Mouse (Mus musculus): ENCODE measurements around the gene Gcfc2. TPM values are rescaled to one million over a fixed set of nuclear protein-coding genes. Genes with fewer than 3 reads are reported as not detected.

Gene Gcfc2
- 5.9 and 7.1 TPM in 2 replicates for polyA plus RNA-seq (2015; fragmentation: Nextera tagmentation; extraction: Ambion mirVana)

DNA sequence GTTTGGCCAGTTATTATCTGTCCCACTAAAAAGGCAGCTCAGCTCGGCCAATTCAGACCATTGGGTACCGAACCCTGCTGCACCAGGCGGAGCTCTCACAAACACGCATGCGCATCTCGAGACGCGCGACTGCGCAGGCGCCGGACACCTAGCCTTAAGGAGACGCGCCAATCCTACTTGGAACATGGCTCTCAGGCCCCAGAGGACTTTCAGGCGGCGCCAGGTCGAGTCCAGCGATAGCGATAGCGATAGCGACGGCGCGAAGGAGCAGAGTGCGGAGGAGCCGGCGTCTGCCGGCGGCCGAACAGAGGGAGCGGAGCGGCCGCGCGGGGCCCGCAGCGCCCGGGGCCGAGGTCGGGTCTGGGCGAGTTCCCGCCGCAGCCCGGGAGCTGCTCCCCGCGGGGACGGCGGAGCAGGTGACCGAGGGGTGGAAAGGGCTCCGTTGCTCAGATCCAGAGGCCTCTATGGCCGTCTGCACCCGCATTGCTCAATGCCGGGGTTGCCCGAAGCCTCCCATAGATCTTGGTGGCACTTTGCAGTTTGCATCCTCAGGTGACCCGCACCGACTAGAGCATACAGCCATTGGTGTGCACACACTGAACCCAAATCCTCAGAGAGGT lies at the start of gene Gcfc2:
Gene Gcfc2, plus strand, starts transcription at position 147 of the 620 bp plus-strand sequence.

DNA sequence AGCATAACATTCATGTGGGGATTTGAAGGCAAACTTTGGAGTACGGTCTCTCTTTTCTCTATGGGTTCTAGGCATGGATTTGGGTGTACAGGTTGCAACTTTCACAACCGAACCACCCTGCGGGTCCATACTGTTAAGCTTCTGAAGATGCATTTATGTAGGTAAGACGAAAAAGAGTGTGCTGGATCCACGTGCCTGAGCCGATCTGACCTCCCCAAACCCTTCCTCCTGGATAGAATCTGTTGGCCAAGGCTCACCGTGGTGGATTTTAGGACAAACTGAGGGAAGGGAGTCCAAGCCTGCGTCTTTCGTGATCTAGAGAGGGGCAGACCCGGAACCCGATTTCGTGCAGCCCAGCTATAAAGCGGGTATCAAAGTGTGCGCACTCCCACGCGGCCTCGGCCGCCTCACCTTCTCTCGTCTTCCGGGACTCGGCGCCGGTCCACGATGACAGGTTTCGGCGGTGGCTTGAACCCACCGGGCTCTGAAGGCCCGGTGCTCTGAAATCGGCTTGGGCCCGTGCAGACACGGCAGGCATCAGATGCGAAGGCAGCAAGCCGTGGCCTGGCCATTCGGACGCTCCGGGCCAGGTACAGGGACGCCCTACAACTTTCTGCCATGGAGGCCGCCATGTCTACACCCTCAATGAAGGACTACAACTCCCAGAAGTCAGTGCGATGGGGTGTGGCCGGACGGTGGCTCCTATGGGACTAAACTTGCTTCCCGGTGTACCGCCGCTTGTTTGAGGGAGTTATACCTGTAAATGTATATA lies 42.0 kb downstream of the Gcfc2 start, which contains the start of gene Mrpl19:
Gene Mrpl19, minus strand, starts transcription at position 663 of the 772 bp plus-strand sequence.

MicroRNAs within 50 kb of the gene (microRNA counts, 519-probe panel; counts per million panel counts)
- microRNA mmu-miR-468, result 40.5 counts per million

Small RNA genes lying within 50 kb of the gene (microRNA-seq; reads per million reads assigned to microRNA genes)
- gene Mir468 (not detected), gene Mir7232 (not detected)

Other genes starting within 250 kb of the Gcfc2 start
- gene Mrpl19, start 42.3 kb downstream of the Gcfc2 start, polyA plus RNA-seq (2015; fragmentation: Nextera tagmentation; extraction: Ambion mirVana), result 37.1 and 38.9 TPM in 2 replicates
- 2.6 and 3.3 TPM in 2 replicates for gene Eva1a, start 117.4 kb downstream of the Gcfc2 start, polyA plus RNA-seq (2015; fragmentation: Nextera tagmentation; extraction: Ambion mirVana)

All from neural tube, postnatal 0 days (tissue).